Mouse (Mus musculus): ENCODE results near the gene Fndc7. TPM values are rescaled to one million over a fixed set of nuclear protein-coding genes. Genes with fewer than 3 reads are reported as not detected.
A peak's percentile ranks its signal among the peaks of the same experiment; 100 is the strongest.
"Not testable (repeated sequence)": the region's sequence is repeated elsewhere in the genome, so short reads cannot be mapped to it uniquely, and the experiment has no call there.

The Fndc7 gene
- polyA plus RNA-seq, 1 experiment from 2014 or later, result 0.16 TPM

- H3K79me2 ChIP-seq (ENCODE audit: inconsistent target), result peaks cover 56% of the 10 kb centered on the region
Observed at GRCm38 (mm10) chr3:108910303-108911080, 20.7 kb upstream of the Fndc7 start.

GRCm38 (mm10) chr3:108902934-108903333, 13.1 kb upstream of the Fndc7 start:
- Histone ChIP-seq H3K27ac (no peak overlapping the region), H3K4me3 (ENCODE audit: inconsistent target) (no peak overlapping the region), H3K36me3 (ENCODE audit: inconsistent target) (peaks cover 31% of the 10 kb centered on the region), H3K79me2 (ENCODE audit: inconsistent target) (peaks cover 54% of the 10 kb centered on the region)
- WGBS (ENCODE audit: missing documents), result 94% methylated on average over 5 of the region's 6 CpGs

More at GRCm38 (mm10) chr3:108910303-108911080, 20.7 kb upstream of the Fndc7 start:
- H3K4me3 ChIP-seq (ENCODE audit: inconsistent target), result peak overlapping the region; percentile 96
- WGBS (ENCODE audit: missing documents), result under 1% methylated on average over 30 of the region's 32 CpGs
- peak overlapping the region; percentile 75 for H3K27ac ChIP-seq
- peaks cover 22% of the 10 kb centered on the region for H3K36me3 ChIP-seq (ENCODE audit: inconsistent target)

GRCm38 (mm10) chr3:108902038-108902437, 12.2 kb upstream of the Fndc7 start:
- WGBS (ENCODE audit: missing documents), result 17% methylated on average over 2 of the region's 2 CpGs
- Histone ChIP-seq H3K36me3 (ENCODE audit: inconsistent target) (peaks cover 22% of the 10 kb centered on the region; the same call in 1 of the 2 replicates), H3K27ac (peak overlapping the region; percentile 90; the same call in 1 of the 2 replicates), H3K4me3 (ENCODE audit: inconsistent target) (no peak overlapping the region), H3K79me2 (ENCODE audit: inconsistent target) (peaks cover 45% of the 10 kb centered on the region)

- peak overlapping the region; percentile 90 for H3K27ac ChIP-seq
- H3K4me3 ChIP-seq (ENCODE audit: inconsistent target), result no peak overlapping the region
- WGBS (ENCODE audit: missing documents), result 80% methylated on average over 5 of the region's 5 CpGs
- peaks cover 16% of the 10 kb centered on the region; the same call in 1 of the 2 replicates for H3K36me3 ChIP-seq (ENCODE audit: inconsistent target)
- peaks cover 31% of the 10 kb centered on the region for H3K79me2 ChIP-seq (ENCODE audit: inconsistent target)
Observed at GRCm38 (mm10) chr3:108900681-108901080, 10.9 kb upstream of the Fndc7 start.

- Histone ChIP-seq H3K36me3 (ENCODE audit: inconsistent target) (peaks cover 11% of the 10 kb centered on the region; the same call in 1 of the 2 replicates), H3K79me2 (ENCODE audit: inconsistent target) (peaks cover 26% of the 10 kb centered on the region; the same call in 1 of the 2 replicates), H3K27ac (peak overlapping the region; percentile 90), H3K4me3 (ENCODE audit: inconsistent target) (no peak overlapping the region)
- 3% methylated on average over 3 of the region's 3 CpGs for WGBS (ENCODE audit: missing documents)
Observed at GRCm38 (mm10) chr3:108900147-108900546, 10.3 kb upstream of the Fndc7 start.

GRCm38 (mm10) chr3:108898640-108899039, 8.8 kb upstream of the Fndc7 start:
- peaks cover 11% of the 10 kb centered on the region; the same call in 1 of the 2 replicates for H3K79me2 ChIP-seq (ENCODE audit: inconsistent target)
- no peaks in the 10 kb centered on the region; the same call in 1 of the 2 replicates for H3K36me3 ChIP-seq (ENCODE audit: inconsistent target)
- 96% methylated on average over 4 of the region's 4 CpGs for WGBS (ENCODE audit: missing documents)
- H3K4me3 ChIP-seq (ENCODE audit: inconsistent target), result no peak overlapping the region
- H3K27ac ChIP-seq, result no peak overlapping the region

- WGBS (ENCODE audit: missing documents), result 74% methylated on average over 4 of the region's 4 CpGs
- H3K27ac ChIP-seq, result no peak overlapping the region
- H3K79me2 ChIP-seq (ENCODE audit: inconsistent target), result no peaks in the 10 kb centered on the region
- no peaks in the 10 kb centered on the region for H3K36me3 ChIP-seq (ENCODE audit: inconsistent target)
- no peak overlapping the region for H3K4me3 ChIP-seq (ENCODE audit: inconsistent target)
Observed at GRCm38 (mm10) chr3:108892914-108893313, 3.1 kb upstream of the Fndc7 start.

- 88% methylated on average over 1 of the region's 1 CpGs for WGBS (ENCODE audit: missing documents)
- H3K36me3 ChIP-seq (ENCODE audit: inconsistent target), result no peaks in the 10 kb centered on the region
- H3K79me2 ChIP-seq (ENCODE audit: inconsistent target), result no peaks in the 10 kb centered on the region
- no peak overlapping the region for H3K4me3 ChIP-seq (ENCODE audit: inconsistent target)
- no peak overlapping the region for H3K27ac ChIP-seq
Observed at GRCm38 (mm10) chr3:108892080-108892479, 2.3 kb upstream of the Fndc7 start.

GRCm38 (mm10) chr3:108887618-108887975, 2.2 kb downstream of the Fndc7 start:
- no peak overlapping the region for H3K4me3 ChIP-seq (ENCODE audit: inconsistent target)
- WGBS (ENCODE audit: missing documents), result 90% methylated on average over 2 of the region's 3 CpGs

GRCm38 (mm10) chr3:108886934-108887617, 2.7 kb downstream of the Fndc7 start:
- no peaks in the 10 kb centered on the region for H3K79me2 ChIP-seq (ENCODE audit: inconsistent target)
- WGBS (ENCODE audit: missing documents), result 82% methylated on average over 12 of the region's 12 CpGs
- H3K36me3 ChIP-seq (ENCODE audit: inconsistent target), result no peaks in the 10 kb centered on the region
- H3K4me3 ChIP-seq (ENCODE audit: inconsistent target), result no peak overlapping the region
- H3K27ac ChIP-seq, result no peak overlapping the region

More at GRCm38 (mm10) chr3:108887618-108887975, 2.2 kb downstream of the Fndc7 start:
- no peak overlapping the region for H3K27ac ChIP-seq
- H3K36me3 ChIP-seq (ENCODE audit: inconsistent target), result no peaks in the 10 kb centered on the region
- no peaks in the 10 kb centered on the region for H3K79me2 ChIP-seq (ENCODE audit: inconsistent target)

- Histone ChIP-seq H3K36me3 (ENCODE audit: inconsistent target) (no peaks in the 10 kb centered on the region), H3K27ac (peak overlapping the region; percentile 43), H3K79me2 (ENCODE audit: inconsistent target) (no peaks in the 10 kb centered on the region), H3K4me3 (ENCODE audit: inconsistent target) (no peak overlapping the region)
- 42% methylated on average over 7 of the region's 9 CpGs for WGBS (ENCODE audit: missing documents)
Observed at GRCm38 (mm10) chr3:108885686-108886530, 3.9 kb downstream of the Fndc7 start.

- no peak overlapping the region for H3K4me3 ChIP-seq (ENCODE audit: inconsistent target)
- 28% methylated on average over 8 of the region's 8 CpGs for WGBS (ENCODE audit: missing documents)
- no peaks in the 10 kb centered on the region for H3K79me2 ChIP-seq (ENCODE audit: inconsistent target)
- H3K27ac ChIP-seq, result peak overlapping the region; percentile 43
- no peaks in the 10 kb centered on the region for H3K36me3 ChIP-seq (ENCODE audit: inconsistent target)
Observed at GRCm38 (mm10) chr3:108884706-108885289, 5.0 kb downstream of the Fndc7 start.

GRCm38 (mm10) chr3:108883067-108883466, 6.7 kb downstream of the Fndc7 start:
- 0 out of 2 replicates have a peak overlapping the region, but pooled peaks have one; percentile 10 for H3K27ac ChIP-seq

GRCm38 (mm10) chr3:108881873-108882272, 7.9 kb downstream of the Fndc7 start:
- peak overlapping the region; percentile 82; the same call in 1 of the 2 replicates for H3K27ac ChIP-seq
- H3K79me2 ChIP-seq (ENCODE audit: inconsistent target); H3K36me3 ChIP-seq (ENCODE audit: inconsistent target); H3K4me3 ChIP-seq (ENCODE audit: inconsistent target): not testable (repeated sequence)
- WGBS (ENCODE audit: missing documents), result 64% methylated on average over 4 of the region's 4 CpGs

More at GRCm38 (mm10) chr3:108883067-108883466, 6.7 kb downstream of the Fndc7 start:
- no peaks in the 10 kb centered on the region for H3K79me2 ChIP-seq (ENCODE audit: inconsistent target)
- 93% methylated on average over 2 of the region's 2 CpGs for WGBS (ENCODE audit: missing documents)
- H3K4me3 ChIP-seq (ENCODE audit: inconsistent target), result no peak overlapping the region
- no peaks in the 10 kb centered on the region for H3K36me3 ChIP-seq (ENCODE audit: inconsistent target)
